Mouse (Mus musculus): ENCODE results near the gene Gm1330. TPM values are rescaled to one million over a fixed set of nuclear protein-coding genes. Genes with fewer than 3 reads are reported as not detected.
"Not testable (repeated sequence)": the region's sequence is repeated elsewhere in the genome, so short reads cannot be mapped to it uniquely, and the experiment has no call there.

Gene Gm1330
- polyA plus RNA-seq (2012; rRNA removed): not detected in 2 replicates

DNA sequence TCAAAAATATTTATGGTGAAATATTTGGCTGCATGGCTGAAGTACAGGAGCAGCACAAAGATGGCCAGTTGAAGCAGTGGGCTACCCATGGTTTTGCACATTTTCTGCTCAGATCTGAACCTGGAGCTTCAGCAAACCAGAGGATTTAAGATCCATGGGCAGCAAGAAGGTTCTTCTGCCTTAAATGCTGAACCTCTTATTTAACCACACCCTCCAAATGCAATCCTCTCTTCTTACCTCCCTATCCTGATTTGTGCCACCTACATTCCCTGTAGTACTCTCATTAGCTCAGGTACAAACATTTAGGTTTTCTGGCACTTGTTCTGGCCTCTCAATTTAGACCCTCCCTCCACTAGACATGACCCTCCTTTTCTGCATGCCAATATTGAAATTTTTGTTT is at the start of gene Gm1330:
Gene Gm1330 (minus strand): TSS at position 101 of the 400 bp plus-strand sequence.
- Histone ChIP-seq H3K4me1 (ENCODE audit: control insufficient read depth, insufficient read depth, insufficient read length, low read length) (no peaks in the 10 kb centered on the region), H3K36me3 (ENCODE audit: control insufficient read depth, insufficient read depth, low read length) (no peaks in the 10 kb centered on the region), H3K27ac (ENCODE audit: insufficient read depth, low read depth, low read length) (no peak within 1 kb of the TSS), H3K4me3 (ENCODE audit: low read depth, low read length) (no peak within 1 kb of the TSS), H3K27me3 (ENCODE audit: control insufficient read depth, insufficient read depth, low read length) (no peaks in the 10 kb centered on the region)
- TF ChIP-seq CTCF (IDR thresholded peaks at IDR 0.05; ENCODE audit: extremely low read depth, insufficient read length, insufficient replicate concordance, low read depth, low read length): no peak
- TF ChIP-seq POLR2A (IDR thresholded peaks at IDR 0.05; ENCODE audit: low read depth, low read length): no peak

DNA sequence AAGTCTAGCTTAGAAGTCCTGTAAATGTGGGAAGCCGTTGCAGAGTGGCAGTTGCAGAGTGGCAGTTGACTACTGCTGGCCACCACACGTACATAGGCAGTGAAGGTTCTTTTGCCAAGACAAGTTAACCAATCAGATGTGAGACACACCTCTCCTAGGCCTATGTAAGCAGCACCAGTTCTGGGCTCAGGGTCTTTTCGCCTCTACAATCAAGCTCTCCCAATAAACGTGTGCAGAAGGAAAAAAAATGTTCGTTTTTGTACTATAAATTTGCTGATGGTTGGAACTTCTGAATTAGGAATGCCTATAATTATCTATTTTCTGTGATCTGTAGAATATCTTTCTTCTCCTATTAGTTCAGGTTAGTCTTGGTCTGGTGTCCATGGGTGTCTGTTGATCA is 14.1 kb upstream of the Gm1330 start, which contains the start of gene Gm10750:
Gene Gm10750 (minus strand): TSS at position 101 of the 400 bp plus-strand sequence.
- H3K27me3 ChIP-seq (ENCODE audit: control insufficient read depth, insufficient read depth, low read length); H3K27ac ChIP-seq (ENCODE audit: insufficient read depth, low read depth, low read length); H3K4me1 ChIP-seq (ENCODE audit: control insufficient read depth, insufficient read depth, insufficient read length, low read length); H3K4me3 ChIP-seq (ENCODE audit: low read depth, low read length); H3K36me3 ChIP-seq (ENCODE audit: control insufficient read depth, insufficient read depth, low read length): not testable (repeated sequence)
- WGBS: 68% methylated on average over 5 of the region's 5 CpGs

DNA sequence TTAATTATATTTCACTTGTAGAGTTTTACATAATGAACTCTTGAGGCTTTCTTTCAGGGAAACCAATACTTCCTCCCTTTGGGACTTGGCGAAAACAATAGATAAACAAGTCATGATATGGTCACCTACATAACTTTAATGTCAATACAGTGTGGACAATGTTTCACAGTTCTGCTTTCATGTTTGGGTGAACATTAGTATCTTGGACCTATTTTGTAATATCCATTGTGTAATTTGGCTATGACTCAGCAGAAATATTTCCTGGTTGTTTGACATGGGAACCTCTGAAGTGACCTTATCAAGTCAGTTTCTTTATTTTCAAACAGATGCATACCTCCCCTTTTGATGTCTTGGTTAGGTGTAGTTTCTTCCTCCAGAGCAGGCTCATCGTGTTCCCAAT is 1.8 kb upstream of the Gm1330 start:
- no peak for TF ChIP-seq CTCF (IDR thresholded peaks at IDR 0.05; ENCODE audit: extremely low read depth, insufficient read length, insufficient replicate concordance, low read depth, low read length)
- TF ChIP-seq POLR2A (IDR thresholded peaks at IDR 0.05; ENCODE audit: low read depth, low read length): no peak
- no peaks in the 10 kb centered on the region for H3K36me3 ChIP-seq (ENCODE audit: control insufficient read depth, insufficient read depth, low read length)
- H3K27ac ChIP-seq (ENCODE audit: insufficient read depth, low read depth, low read length): no peak overlapping the region
- no peaks in the 10 kb centered on the region for H3K27me3 ChIP-seq (ENCODE audit: control insufficient read depth, insufficient read depth, low read length)
- WGBS: 72% methylated on average over 2 of the region's 2 CpGs
- no peak overlapping the region for H3K4me3 ChIP-seq (ENCODE audit: low read depth, low read length)
- no peaks in the 10 kb centered on the region for H3K4me1 ChIP-seq (ENCODE audit: control insufficient read depth, insufficient read depth, insufficient read length, low read length)

DNA sequence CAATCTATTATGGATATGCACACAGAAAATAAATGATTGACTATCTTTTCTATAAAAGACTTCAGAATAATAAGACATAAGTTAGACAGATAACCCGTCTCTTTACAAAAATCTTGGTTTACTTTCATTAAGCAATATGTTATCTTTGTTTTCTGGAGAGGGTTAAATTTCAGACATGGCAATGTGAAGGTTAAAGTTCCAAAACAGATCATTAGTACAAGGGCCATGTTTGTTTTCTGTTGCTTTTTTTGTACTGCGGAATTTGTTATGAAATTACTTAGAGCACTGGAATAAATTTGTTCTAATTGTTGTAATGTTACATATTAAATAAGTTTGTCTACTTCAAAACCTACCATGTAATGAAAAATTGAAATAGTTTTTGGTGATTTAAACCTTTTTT is 7.9 kb downstream of the Gm1330 start:
- no peaks in the 10 kb centered on the region for H3K27me3 ChIP-seq (ENCODE audit: control insufficient read depth, insufficient read depth, low read length)
- no peak for TF ChIP-seq POLR2A (IDR thresholded peaks at IDR 0.05; ENCODE audit: low read depth, low read length)
- TF ChIP-seq CTCF (IDR thresholded peaks at IDR 0.05; ENCODE audit: extremely low read depth, insufficient read length, insufficient replicate concordance, low read depth, low read length): no peak
- H3K36me3 ChIP-seq (ENCODE audit: control insufficient read depth, insufficient read depth, low read length): no peaks in the 10 kb centered on the region
- WGBS: 82% methylated on average over 2 of the region's 2 CpGs
- no peak overlapping the region for H3K27ac ChIP-seq (ENCODE audit: insufficient read depth, low read depth, low read length)
- no peak overlapping the region for H3K4me3 ChIP-seq (ENCODE audit: low read depth, low read length)
- no peaks in the 10 kb centered on the region for H3K4me1 ChIP-seq (ENCODE audit: control insufficient read depth, insufficient read depth, insufficient read length, low read length)

Other genes starting within 250 kb of the Gm1330 start
- not detected in 2 replicates for gene Cst11, start 231.8 kb downstream of the Gm1330 start, polyA plus RNA-seq (2012; rRNA removed)
- gene 8030411F24Rik, start 221.2 kb downstream of the Gm1330 start, polyA plus RNA-seq (2012; rRNA removed): not detected in 2 replicates
- not detected in 2 replicates for gene Cst12, start 213.9 kb downstream of the Gm1330 start, polyA plus RNA-seq (2012; rRNA removed)
- not detected in 2 replicates for gene Cst8, start 204.5 kb downstream of the Gm1330 start, polyA plus RNA-seq (2012; rRNA removed)
- gene Cst13, start 183.2 kb downstream of the Gm1330 start, polyA plus RNA-seq (2012; rRNA removed): not detected in 2 replicates
- gene Cst9, start 168.1 kb downstream of the Gm1330 start, polyA plus RNA-seq (2012; rRNA removed): not detected in 2 replicates
- gene 9230104L09Rik, start 138.2 kb downstream of the Gm1330 start, polyA plus RNA-seq (2012; rRNA removed): not detected in 2 replicates
- 323 and 330 TPM in 2 replicates for gene Cst3, start 127.6 kb downstream of the Gm1330 start, polyA plus RNA-seq (2012; rRNA removed)
- not detected in 2 replicates for gene Gm10750, start 14.0 kb upstream of the Gm1330 start, polyA plus RNA-seq (2012; rRNA removed)

Measured in small intestine, adult 2 months (tissue).